Mouse (Mus musculus): ENCODE results near the gene Camk1d. TPM values are rescaled to one million over a fixed set of nuclear protein-coding genes. Genes with fewer than 3 reads are reported as not detected.

Camk1d gene
- total RNA-seq (2021), result 100 to 1,000 TPM; 168 to 171 TPM

GRCm38 (mm10) chr2:5714211-5715053 lies at the start of gene Camk1d:
Gene Camk1d (minus strand): TSS chr2:5714515.
- peak; percentile 85 to 86 for DNase-seq

- no peak for DNase-seq
These were observed 47.7 kb upstream of the Camk1d start for GRCm38 (mm10) chr2:5762031-5762430.

GRCm38 (mm10) chr2:5760479-5761008 lies 46.2 kb upstream of the Camk1d start:
- DNase-seq, result no peak

GRCm38 (mm10) chr2:5758569-5758968 lies 44.3 kb upstream of the Camk1d start:
- no peak for DNase-seq

- no peak for DNase-seq
These were observed 36.6 kb upstream of the Camk1d start for GRCm38 (mm10) chr2:5750872-5751271.

- no peak for DNase-seq
These were observed 34.9 kb upstream of the Camk1d start for GRCm38 (mm10) chr2:5749210-5749609.

GRCm38 (mm10) chr2:5747545-5748043 lies 33.3 kb upstream of the Camk1d start:
- no peak for DNase-seq

GRCm38 (mm10) chr2:5746529-5746928 lies 32.2 kb upstream of the Camk1d start:
- no peak for DNase-seq

GRCm38 (mm10) chr2:5743886-5744285 lies 29.6 kb upstream of the Camk1d start:
- no peak for DNase-seq

GRCm38 (mm10) chr2:5740913-5741312 lies 26.6 kb upstream of the Camk1d start:
- DNase-seq, result no peak

- no peak for DNase-seq
These were observed 21.6 kb upstream of the Camk1d start for GRCm38 (mm10) chr2:5735881-5736280.

- no peak for DNase-seq
These were observed 19.2 kb upstream of the Camk1d start for GRCm38 (mm10) chr2:5733300-5734085.

- DNase-seq, result no peak
These were observed 17.7 kb upstream of the Camk1d start for GRCm38 (mm10) chr2:5732047-5732446.

GRCm38 (mm10) chr2:5730364-5730792 lies 16.1 kb upstream of the Camk1d start:
- peak; percentile 33 to 48 for DNase-seq

GRCm38 (mm10) chr2:5729931-5730330 lies 15.6 kb upstream of the Camk1d start:
- DNase-seq, result no peak

GRCm38 (mm10) chr2:5725028-5725701 lies 10.8 kb upstream of the Camk1d start:
- DNase-seq, result no peak

- no peak for DNase-seq
These were observed 3.4 kb upstream of the Camk1d start for GRCm38 (mm10) chr2:5717675-5718074.

GRCm38 (mm10) chr2:5715544-5715943 lies 1.2 kb upstream of the Camk1d start:
- DNase-seq, result no peak

- DNase-seq, result no peak
These were observed 717 bp upstream of the Camk1d start for GRCm38 (mm10) chr2:5715054-5715410.

GRCm38 (mm10) chr2:5713325-5714210 lies 747 bp downstream of the Camk1d start:
- peak; percentile 50 to 53 for DNase-seq

- DNase-seq, result no peak
These were observed 2.1 kb downstream of the Camk1d start for GRCm38 (mm10) chr2:5712255-5712654.
